Mouse (Mus musculus) frontal cortex, adult (tissue): ENCODE results near the gene Drd1.

Source experiments
- ATAC-seq: cut with Nextera tagmentation; 2 replicates; pipeline ENCODE4 v1.9.2; 2017; ENCODE audit warnings: mild to moderate bottlenecking, moderate library complexity, mixed read lengths; ENCODE audit not compliant: low TSS enrichment

The Drd1 gene

GRCm38 (mm10) chr13:54055448-54055861 lies at the start of gene Drd1:
Drd1 (minus strand) TSS chr13:54055705.
- ATAC-seq, result peak; percentile 90

DNA sequence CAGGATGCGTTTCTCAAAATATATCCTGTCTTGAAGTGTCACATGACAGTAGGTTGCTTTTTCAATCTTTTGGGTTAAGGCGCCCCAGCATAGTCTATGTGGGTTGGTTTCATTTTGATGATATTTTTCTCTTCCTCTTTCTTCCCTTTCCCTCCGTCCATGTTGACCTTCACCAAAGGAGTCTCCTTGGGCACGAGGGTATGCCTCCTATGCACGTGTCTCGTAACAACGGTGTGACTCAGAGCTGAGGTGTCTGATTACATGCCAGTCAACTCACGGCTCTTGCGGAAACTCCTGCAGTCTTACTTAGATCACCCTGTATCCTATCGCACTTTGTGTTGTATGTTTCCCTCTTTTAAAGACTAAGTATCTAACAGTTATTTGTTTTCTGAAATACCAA lies 48.4 kb upstream of the Drd1 start:
- no peak for ATAC-seq

GRCm38 (mm10) chr13:54103271-54103670 lies 47.8 kb upstream of the Drd1 start:
- no peak for ATAC-seq

DNA sequence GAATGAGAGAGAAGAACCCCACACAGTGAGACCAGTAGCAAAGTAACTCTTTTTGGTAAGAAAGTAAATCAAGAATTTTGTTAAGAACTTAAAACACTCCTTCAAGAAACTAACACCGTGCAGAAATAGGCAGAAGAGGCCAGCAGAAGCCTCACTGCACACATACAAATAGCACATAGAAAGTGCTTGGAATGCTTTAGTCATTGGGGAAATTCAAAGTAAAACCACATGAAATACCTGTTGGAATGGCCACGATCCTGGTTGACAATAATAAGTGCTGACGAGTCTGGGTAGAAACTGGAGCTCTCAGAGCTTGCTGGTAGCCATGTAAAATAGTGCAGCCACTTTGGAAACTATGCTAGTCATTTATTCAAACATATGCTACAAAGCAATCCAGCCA lies 46.6 kb upstream of the Drd1 start:
- no peak for ATAC-seq

- ATAC-seq, result peak; percentile 84
These were observed 45.7 kb upstream of the Drd1 start for GRCm38 (mm10) chr13:54101031-54101820.

- no peak for ATAC-seq
These were observed 42.3 kb upstream of the Drd1 start for GRCm38 (mm10) chr13:54097797-54098196.

DNA sequence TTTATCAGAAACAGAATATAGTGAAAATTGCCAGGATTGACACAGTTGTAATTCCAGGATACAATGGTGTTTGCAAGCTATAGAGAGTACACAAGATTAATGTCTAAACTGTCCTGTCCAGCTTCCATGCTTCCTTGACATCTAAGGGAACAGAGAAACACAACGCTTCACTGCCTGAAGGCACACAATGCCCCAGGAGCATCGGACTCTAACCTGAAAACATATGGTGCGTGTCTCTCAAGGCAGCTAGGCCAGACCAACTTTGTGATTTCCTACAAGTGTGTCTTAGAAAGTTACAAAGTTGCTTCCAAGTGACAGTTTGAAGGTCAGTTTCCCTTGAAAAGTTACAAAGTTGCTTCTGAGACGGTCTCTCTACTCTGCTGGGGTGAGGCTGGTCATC lies 41.7 kb upstream of the Drd1 start:
- ATAC-seq, result no peak

- ATAC-seq, result no peak
These were observed 40.2 kb upstream of the Drd1 start for GRCm38 (mm10) chr13:54095721-54096120.

GRCm38 (mm10) chr13:54094963-54095362 lies 39.5 kb upstream of the Drd1 start:
- ATAC-seq, result no peak

DNA sequence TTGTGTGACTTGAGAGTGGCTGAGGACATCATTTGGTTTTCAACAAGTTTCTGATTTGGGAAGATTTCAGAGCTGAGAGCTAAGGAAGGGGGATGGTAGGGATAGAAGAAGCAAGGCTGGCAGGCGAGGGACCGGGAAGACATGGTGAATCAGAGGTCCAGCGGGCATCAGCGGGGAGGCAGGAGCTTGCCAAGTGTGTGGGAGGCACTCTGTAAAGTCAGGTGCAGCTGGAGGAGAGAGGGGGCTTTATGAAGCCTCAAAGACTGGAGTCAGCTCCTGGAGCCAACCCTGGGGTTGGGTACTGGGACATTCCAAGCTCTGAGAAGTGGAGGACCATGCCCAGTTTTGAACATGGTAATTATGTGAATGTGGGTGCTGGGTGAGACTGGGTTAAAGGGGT lies 38.8 kb upstream of the Drd1 start:
- ATAC-seq, result no peak

DNA sequence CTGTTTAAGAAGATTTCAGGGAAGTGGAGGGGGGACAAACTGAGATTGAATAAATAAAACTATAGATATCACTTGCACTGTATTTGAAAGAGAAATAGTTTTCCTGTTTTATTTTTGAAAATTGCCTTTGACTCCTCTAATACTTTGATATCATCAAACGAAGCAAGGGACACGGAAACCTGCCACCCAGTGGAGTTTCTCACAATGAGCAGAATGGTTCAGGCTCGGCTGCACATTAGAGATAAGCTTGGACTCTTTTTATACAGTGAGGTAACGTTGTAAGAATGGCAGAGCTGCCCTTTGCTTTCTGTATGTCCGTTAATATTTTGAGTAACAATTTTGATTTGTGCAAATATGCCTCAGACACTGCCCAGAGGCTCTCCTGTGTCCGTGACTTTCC lies 36.2 kb upstream of the Drd1 start:
- no peak for ATAC-seq

GRCm38 (mm10) chr13:54085266-54085665 lies 29.8 kb upstream of the Drd1 start:
- no peak for ATAC-seq

DNA sequence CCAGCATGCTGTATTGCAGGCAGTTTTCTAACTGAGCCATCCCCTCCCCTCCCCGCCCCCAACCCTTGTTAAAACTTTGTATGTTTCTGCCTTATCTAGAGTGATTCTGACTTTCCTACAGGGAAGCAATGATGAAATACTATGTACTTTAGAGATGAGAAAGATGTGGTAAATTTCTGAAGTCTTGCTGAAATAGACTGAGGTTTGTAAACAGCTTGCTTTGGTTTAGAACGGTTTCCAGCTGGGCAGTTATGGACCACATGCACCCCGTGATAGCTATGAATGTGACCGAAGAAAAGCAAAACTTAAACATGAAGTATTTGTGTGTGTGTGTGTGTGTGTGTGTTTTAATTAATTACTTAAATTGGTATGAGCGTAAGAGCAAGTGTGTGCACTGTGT lies 29.3 kb upstream of the Drd1 start:
- ATAC-seq, result no peak

- ATAC-seq, result no peak
These were observed 28.7 kb upstream of the Drd1 start for GRCm38 (mm10) chr13:54084178-54084577.

DNA sequence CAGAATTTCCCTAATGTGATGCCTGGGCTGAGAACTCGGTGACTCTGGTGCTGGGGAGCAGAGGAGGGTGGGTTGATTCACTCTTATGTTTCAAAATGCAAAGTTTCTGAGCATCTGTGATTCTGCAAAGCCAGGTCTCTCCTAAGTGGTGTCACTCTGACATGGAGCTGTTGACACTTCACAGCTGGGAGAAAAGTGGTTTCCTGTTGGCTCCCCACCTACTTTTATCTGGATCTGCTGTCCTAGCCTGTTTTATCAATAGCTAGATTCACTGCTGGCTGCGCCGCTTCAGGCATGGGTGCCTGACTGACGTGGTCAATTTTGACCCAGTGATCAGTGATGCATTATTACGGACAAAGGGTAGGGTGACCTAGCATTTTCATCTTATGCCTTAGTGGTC lies 27.4 kb upstream of the Drd1 start:
- no peak for ATAC-seq

- ATAC-seq, result no peak
These were observed 25.3 kb upstream of the Drd1 start for GRCm38 (mm10) chr13:54080785-54081184.

DNA sequence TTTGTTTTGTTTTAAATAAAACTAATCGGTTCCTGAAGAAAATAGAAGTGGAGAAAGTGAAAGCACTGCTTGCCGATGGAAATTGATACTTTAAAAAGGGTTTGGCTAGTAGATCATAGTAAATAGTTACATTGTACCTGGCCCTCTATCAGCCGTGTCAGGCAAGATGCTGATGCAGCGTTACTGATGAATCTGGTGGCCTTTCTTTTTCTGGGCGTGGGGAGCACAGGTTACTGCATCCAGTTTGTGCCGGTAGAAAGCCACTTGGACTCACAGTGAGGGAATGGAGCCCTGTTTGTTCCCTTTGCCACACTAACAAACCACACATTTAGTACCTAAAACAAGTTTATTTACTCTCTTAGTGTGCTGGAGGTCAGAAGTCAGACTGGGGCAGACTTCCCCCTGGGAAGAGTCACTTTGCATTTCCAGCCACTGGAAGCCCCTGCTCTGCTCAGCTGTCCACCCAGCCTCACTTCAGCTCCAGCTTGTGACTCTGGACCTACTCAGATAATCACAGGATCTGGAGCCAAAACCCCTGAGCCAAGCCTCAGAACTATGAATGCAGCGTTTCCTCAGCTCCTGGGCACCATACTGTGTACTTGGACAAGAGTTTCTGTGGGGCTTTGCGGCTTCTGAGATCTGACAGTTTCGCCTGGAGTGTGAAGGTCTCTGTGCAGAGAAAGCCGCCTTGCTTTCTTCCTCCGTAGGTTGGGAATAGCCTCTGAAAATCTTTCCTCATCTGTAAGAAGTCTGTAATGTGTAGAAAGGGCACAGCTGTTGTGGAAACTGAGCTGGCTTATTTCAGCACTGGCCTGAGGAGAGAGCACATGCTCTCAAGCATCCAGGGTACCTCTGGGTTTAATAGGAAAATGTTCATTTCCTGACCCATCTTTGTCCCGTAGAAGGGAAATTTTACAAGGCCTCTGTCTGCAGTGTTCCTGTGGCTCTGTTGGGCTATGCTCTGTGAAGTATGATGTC lies 24.6 kb upstream of the Drd1 start:
- no peak for ATAC-seq

GRCm38 (mm10) chr13:54077470-54078174 lies 22.1 kb upstream of the Drd1 start:
- ATAC-seq, result no peak

DNA sequence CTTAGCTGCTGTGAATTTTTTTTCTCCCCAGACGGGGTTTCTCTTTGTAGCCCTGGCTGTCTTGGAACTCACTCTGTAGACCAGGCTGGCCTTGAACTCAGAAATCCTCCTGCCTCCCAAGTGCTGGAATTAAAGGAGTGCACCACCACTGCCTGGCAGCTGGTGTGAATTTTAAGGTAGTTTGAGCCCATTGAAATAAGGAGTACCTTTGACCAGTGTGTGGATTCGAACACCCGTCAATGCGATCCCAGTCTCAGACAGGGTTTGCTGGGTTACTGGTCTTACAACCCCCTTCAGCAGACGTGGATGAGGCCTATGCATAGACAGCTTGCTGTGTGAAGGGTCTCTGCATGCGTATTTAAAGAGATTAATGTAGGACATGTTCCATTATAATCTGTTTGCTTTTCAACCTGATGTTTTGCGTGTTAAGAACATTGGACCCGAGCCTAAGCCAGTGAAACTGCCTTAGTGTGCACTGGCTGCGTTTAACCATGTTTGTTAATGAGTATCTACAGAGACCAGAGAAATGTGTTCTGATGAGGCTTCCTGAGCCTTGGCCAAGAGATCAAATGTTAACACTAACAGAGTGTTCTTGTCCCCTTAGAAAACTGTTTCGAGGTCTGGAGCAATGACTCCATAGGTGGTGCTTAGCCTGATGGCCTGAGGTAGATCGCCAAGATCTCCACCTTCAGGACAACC lies 21.4 kb upstream of the Drd1 start:
- ATAC-seq, result no peak

- ATAC-seq, result no peak
These were observed 20.5 kb upstream of the Drd1 start for GRCm38 (mm10) chr13:54076051-54076450.

DNA sequence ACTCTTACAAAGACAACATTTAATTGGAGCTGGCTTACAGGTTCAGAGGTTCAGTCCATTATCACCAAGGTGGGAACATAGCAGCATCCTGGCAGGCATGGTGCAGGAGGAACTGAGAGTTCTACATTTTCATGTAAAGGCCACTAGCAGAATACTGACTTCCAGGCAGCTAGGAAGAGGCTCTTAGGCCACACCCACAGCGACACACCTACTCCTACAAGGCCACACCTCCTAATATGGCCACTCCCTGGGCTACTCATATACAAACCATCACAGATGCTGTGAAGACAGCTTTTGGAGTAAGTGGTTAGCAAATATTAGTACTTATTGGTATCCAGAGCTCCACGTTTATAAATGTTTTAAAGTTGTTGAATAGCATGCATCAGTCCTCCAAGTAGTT lies 19.9 kb upstream of the Drd1 start:
- ATAC-seq, result no peak

DNA sequence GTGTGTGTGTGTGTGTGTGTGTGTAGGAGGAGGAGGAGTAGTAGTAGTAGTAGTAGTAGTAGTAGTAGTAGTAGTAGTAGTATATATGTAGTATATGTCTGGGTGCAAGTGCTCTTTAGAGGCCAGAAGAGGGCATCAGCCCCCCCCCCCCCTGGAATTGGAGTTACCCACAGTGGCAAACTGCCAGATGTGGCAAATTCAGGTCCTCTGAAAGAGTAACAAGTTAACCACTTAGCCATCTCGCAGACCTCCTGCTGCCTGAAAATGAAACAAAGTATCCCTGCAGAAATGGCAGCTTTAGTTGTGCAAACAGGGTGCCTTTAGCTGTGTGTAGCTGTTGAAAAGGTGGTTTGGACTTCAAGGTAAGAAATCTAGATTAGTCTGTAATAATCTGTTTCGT lies 18.0 kb upstream of the Drd1 start:
- no peak for ATAC-seq
